Mouse (Mus musculus): Measurements from ENCODE around the gene Timp3.
A peak's percentile ranks its signal among the peaks of the same experiment; 100 is the strongest.

The Timp3 gene

DNA sequence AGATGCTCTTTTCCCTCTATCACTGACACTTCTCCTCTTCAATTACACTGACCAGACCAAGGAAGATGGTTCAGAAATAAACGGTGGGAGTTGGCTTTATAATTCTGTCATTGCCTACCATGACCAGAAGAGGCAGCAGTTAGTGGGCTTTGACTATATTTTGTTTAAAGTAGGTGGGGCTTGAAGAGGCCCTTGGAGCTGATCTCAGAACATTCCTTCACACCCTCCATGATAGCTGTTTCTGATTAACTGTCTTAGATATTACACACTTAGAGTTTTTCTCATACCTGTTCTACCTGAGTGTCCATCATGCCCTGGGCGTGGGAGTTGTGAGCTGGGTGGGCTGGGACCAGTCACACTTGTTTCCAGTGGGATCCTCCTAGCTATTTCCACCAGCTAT lies 28.5 kb downstream of the Timp3 start:
- no peak for DNase-seq (ENCODE audit: low read depth)

GRCm38 (mm10) chr10:86329241-86329882 lies 29.2 kb downstream of the Timp3 start:
- peak; percentile 50 for DNase-seq (ENCODE audit: low read depth)

GRCm38 (mm10) chr10:86330993-86331680 lies 31.0 kb downstream of the Timp3 start:
- no peak for DNase-seq (ENCODE audit: low read depth)

DNA sequence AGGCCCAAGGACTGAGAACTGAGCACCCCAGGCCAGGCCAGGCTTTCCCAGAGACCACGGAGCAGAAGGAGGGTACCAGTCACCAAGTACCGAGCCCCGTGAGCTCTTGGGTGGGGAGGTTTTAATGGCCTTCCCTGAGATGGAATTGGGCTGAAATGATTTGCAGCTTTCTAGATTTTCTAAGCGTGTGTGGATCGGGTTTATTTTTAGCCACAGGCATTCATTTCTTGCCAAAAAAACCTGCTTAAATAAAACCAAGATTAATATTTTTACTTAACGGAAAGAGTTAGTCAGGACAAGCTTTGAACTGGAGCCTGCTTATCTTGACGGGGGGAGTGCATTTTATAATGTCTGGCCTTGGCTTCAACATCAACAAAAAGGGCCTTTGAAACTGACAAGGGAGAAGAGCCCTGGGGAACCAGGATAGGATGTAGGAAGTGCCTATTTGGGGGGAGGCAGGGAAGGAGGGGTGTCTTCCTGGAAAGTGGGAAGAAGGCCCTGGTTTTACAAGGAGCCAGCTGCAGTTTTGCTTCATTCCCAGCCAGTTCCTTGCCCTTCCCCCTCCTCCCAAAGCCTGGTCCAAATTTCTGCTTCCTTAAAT lies 31.6 kb downstream of the Timp3 start:
- DNase-seq (ENCODE audit: low read depth): no peak

- no peak for DNase-seq (ENCODE audit: low read depth)
Observed at GRCm38 (mm10) chr10:86332942-86333341, 32.8 kb downstream of the Timp3 start.

- no peak for DNase-seq (ENCODE audit: low read depth)
Observed at GRCm38 (mm10) chr10:86334581-86334980, 34.4 kb downstream of the Timp3 start.

DNA sequence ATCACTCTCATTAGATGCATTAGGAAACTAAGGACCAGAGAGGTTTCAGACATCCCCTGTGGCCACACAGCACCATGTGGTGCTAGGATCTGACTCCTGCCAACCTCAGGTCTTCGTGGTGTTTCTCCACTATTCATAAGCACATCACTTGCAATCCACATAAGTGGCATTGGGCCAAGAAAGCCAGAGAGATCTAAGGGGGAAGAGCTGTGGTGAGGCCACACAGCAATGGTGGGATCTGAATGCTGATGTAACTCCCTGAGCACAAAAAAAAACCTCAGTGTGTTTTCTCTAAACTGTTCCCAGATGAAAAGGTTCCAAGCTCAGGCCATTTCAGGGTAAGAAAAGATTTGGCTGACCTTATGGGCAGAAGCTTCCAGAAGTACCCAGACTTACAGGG lies 36.3 kb downstream of the Timp3 start:
- peak; percentile 54 for DNase-seq (ENCODE audit: low read depth)

- DNase-seq (ENCODE audit: low read depth): no peak
Observed at GRCm38 (mm10) chr10:86337239-86337638, 37.1 kb downstream of the Timp3 start.

DNA sequence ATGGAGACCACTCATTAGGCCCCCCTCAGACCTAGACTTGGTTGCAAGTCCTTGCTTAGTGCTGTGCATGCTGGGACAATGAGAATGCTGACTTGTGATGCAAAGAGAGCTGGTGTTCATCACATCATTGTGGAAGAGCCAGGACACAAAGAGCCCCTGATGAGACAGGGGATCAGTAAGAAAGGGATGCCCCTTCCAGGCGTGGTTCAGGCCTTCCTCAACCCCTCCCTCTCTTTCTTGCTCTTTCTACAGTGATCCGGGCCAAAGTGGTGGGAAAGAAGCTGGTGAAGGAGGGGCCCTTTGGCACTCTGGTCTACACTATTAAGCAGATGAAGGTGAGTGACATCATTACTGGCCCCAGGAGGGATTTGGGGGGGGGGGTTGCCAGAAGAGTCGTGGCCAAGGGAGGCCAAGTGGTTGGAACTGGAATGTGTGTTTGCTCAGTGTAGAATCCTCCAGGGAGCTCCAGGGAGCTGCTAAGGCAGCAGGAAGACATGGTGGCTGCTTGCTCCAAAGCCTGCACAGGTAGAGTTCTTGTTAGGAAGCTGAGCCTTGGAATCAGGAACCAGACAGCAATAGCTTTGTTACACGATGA lies 38.0 kb downstream of the Timp3 start:
- DNase-seq (ENCODE audit: low read depth): no peak

DNA sequence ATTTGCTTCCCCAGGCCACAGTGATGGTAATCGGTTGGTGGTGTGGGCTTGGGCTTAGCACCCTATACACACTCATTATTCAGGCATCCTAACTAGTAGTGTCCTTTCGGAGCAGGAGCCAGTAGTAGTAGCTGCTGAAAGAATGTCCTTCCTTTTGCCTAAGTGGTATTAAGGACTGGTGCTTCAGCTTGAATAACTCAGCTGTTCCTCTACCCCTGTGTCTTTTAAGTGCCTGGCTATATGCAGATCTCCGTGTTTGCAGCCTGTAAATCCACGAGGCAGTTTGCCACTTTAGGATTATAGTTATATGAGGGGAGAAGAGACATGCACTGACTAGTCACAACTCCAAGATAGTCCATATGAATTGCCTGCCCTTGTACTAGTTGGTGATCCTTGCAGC lies 38.9 kb downstream of the Timp3 start:
- DNase-seq (ENCODE audit: low read depth): no peak

DNA sequence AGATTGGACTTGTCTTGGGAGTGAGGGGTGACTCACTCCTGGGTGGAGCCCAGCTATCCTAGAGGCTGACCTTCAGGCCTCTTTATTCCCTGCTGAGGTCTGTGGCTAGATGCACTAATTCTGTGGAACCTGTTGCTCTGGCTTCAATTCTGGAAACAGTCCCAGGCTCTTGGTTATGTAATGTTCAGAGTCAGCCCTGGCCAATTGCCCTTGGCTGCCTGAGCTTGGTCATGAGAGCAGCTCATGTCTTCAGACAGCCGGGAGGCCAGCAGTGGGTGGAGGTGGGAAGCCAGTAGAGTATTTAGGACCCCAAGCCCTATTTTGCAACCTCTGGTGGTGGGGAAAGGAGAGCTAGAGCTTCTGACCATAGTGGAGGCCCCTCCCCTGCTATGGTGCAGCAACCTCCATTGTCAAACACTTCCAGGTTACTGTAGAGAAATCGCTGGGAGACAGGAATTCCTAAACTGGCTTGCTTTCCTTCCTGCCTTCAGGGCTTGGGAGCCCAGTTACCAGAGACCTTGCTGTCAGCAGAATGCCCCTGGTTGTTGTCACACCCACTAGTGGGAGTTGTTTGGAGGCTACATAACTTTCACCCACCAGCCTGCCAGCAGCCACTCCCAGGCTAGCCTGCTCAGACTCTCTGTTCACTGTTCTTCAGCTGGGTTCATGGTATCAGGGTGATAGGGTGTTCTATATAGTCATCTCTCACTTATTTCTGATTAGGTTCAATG lies 39.6 kb downstream of the Timp3 start:
- peak; percentile 99 for DNase-seq (ENCODE audit: low read depth)

DNA sequence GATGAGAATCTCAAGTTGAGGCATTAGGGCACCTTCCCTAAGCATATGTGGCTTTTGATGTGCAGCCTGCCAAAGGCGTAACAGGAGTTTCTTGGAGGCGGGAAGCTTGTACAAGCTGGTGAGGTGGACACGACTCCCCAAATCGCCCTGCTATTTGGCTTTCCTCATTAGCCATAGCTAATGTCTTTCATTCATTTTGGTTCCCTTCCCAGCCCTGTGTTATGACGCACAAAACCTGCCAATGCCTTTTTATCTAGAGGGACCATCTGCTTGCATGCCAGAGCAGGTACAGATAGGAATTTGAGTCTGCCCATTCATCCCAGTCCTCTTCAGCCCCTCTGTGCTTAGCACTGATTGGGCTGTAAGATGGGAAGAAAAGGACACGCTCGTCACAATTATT lies 40.2 kb downstream of the Timp3 start:
- no peak for DNase-seq (ENCODE audit: low read depth)

DNA sequence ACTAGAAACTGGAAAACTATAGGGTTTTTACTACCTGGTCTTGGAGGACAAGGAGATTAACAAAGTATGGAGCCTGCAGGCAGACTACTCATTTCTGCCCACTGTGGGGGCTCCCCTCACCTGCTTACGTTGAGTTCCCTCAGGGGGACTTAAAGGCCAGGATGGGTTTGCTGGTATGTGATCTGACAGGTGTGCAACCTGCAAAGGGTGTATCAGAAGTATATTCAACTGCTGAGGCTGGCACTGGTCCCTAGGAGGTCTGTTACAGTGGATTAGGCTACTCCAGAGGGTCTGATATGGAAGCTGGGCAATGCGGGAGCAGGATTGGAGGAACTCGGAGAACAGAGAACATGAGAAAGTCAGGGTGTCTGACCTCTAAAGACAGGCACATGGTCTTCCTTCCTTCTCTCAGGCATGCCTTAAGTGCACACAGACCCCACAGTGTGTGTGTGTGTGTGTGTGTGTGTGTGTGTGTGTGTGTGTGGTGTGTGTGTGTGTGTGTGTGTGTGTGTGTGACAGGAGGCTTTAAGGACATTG lies 40.9 kb downstream of the Timp3 start:
- DNase-seq (ENCODE audit: low read depth): no peak

DNA sequence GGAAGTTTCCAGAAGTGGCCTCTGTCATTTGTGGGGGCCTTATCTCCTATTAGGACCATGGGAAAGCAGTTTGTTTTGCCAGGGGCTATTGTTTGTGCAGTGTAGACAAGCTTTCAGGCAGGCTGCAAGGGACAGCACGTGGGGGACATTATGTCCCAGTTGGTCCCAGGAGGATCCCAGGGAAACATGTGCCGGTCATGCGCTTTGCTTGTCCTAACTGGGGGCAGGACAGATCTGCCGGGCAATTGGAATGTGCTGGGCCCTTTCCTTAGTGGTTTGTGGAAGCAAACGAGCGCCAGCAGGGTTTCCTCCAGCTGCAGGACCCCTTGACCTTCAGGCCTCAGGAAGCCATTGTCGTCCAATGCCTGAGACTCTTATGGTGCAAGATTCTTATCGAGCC lies 41.4 kb downstream of the Timp3 start:
- DNase-seq (ENCODE audit: low read depth): no peak

GRCm38 (mm10) chr10:86342151-86342550 lies 42.0 kb downstream of the Timp3 start:
- no peak for DNase-seq (ENCODE audit: low read depth)

DNA sequence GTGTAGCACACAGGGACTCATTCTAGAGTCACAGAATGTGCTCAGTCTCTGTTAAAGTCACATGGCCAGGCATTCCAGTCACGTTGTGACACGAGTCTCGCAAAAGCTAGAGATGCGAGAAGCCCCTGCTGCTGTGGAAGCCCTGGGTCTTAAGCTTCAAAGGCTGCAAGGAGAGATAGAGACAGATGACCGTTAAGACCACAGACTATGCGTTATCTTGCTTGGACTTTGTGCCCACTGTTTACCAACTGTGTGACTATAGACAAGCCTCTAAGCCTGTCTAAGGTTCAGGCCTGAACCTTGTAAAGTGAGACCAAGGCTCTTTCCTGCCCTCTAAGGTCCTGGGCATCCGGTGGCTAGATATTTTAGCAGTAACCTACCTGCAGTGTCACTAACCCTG lies 42.5 kb downstream of the Timp3 start:
- no peak for DNase-seq (ENCODE audit: low read depth)

- no peak for DNase-seq (ENCODE audit: low read depth)
Observed at GRCm38 (mm10) chr10:86343362-86343761, 43.2 kb downstream of the Timp3 start.

DNA sequence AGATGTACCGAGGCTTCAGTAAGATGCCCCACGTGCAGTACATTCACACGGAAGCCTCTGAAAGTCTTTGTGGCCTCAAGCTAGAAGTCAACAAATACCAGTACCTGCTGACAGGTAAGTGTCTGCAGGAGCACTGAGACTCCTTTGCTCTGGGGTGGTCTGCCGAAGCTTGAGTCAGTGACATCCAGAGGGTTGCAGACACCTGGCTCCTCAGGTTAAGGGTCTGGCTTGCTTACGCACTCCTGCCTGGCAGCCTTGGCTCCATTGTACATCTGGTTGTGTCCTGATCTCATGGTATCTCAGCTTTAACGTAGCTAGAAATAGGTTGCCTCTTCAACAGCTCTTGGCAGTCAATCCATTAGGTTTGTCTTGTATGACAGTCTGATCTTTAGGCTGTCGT lies 43.8 kb downstream of the Timp3 start:
- no peak for DNase-seq (ENCODE audit: low read depth)

DNA sequence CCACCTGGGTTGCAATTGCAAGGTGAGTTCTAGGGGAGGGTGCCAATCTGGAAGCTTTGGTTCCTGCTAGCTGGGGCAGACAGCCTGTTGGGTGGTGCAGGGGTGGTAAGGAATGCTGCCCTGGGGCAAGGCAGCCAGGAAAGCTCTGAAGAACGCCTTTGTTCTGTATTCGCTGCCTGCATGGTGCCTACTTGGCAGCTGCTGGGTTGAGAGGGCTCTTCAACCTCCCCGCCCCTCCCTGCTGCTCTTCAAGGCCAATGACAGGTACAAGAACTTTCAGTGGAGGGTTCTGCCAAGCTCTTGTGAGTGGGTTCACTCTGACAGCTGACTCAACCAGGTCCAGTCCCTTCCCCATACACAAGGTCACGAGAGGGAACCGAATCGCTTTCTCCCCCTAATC lies 44.5 kb downstream of the Timp3 start:
- no peak for DNase-seq (ENCODE audit: low read depth)

DNA sequence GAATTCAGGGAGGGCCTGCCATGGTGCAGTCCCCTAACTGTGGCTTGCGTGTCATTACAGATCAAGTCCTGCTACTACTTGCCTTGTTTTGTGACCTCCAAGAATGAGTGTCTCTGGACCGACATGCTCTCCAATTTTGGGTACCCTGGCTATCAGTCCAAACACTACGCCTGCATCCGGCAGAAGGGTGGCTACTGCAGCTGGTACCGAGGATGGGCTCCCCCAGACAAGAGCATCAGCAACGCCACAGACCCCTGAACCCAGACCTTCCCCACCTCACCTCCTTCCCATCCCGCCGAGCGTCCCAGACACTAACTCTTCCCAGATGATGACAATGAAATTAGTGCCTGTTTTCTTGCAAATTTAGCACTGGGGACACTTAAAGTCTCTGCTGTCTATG lies 45.5 kb downstream of the Timp3 start:
- DNase-seq (ENCODE audit: low read depth): no peak

DNA sequence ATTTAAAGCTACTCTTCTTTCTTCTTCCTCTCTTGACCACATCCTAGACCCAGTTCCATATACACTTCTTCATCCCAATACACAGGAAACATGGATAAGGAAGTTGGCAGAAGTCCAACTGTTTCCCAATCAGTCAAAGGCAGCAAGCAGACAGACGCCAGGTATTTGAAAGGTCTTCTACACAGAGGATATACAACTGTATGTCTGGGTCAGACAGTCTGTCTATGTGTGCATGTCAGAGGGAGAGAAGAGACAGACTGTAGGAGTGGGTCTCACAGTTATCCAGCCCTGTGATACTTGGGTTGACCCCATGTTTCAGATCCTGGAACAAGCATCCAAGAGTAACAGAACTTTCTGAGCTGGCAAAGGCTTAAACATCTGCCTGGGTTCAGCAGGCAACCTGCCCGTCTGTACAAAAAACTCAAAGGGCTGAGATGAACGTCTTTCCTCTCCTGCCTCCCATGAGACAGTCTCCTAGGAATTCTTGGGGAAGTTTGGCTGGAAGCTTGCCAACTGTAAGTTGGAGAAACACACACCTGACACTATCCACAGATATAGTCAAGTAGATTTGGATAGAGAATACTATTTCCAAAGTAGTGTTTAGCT lies 46.2 kb downstream of the Timp3 start:
- no peak for DNase-seq (ENCODE audit: low read depth)

GRCm38 (mm10) chr10:86351287-86351686 lies 51.1 kb downstream of the Timp3 start:
- DNase-seq (ENCODE audit: low read depth): no peak
